Mouse (Mus musculus) heart, adult 2 months (tissue): ENCODE results near the gene Gfral.

ENCODE experiments used
- CTCF ChIP-seq: fragments of 200-600 bp; IDR thresholded peaks from 2 replicates; pipeline ENCODE4 v1.8.1; 2022; ENCODE audit warnings: antibody characterized with exemption, mild to moderate bottlenecking, moderate library complexity
- POLR2A ChIP-seq: fragments of 200-500 bp; IDR thresholded peaks from 2 replicates; pipeline ENCODE4 v1.6.1; 2011; ENCODE audit warnings: mild to moderate bottlenecking, low read depth, low read length, control low read depth; ENCODE audit not compliant: insufficient read depth

GRCm38 (mm10) chr9:76214678-76215077 is 1.2 kb upstream of the Gfral start:
- no peak for TF ChIP-seq CTCF
- TF ChIP-seq POLR2A: no peak
